Mouse (Mus musculus) retina, adult 2 months (tissue): ENCODE data around the gene Arhgap27.
A peak's percentile ranks its signal among the peaks of the same experiment; 100 is the strongest.

ENCODE experiments used
- DNase-seq: peaks from one replicate; pipeline ENCODE4 v3.0.0-alpha.2; 2012; ENCODE audit warnings: low read depth, low spot score

Arhgap27 gene

DNA sequence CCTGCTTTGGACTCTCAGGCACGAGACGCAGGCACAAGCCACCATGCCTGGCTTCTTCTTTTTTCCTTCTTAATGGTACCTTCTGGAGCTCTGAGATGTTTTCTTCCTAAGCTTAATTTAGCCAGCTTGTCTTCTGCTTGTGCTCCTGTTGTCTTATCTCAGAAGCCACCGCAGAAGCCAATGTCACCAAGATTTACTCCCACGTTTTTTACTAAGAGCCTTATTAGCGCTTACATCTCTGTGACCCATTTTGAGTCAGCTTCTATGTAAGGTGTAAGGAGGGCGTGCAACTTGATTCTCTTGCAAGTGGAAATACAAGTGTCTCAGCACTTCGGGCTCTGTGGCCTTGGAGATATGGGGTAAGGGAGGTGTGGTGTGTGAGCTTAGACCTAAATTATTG is 18.0 kb upstream of the Arhgap27 start:
- no peak for DNase-seq

DNA sequence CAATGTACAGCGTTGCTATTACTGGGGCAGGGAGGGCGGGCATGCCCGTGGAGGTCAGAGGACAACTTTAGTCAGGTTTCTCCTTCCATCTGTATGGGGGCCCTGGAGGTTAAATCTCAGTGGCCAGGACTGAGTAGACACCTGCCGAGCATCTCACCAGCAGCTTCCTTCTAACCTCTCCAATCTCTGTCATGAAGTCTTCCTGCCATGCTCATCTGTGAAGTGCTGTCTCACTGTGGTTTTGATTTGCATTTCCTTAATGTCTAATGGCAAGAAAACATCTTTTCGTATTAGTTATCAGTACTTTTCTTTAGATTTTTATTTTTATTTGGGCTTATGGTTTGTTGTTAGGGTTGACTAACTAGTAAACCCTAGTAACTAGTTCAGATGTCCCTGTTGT is 17.0 kb upstream of the Arhgap27 start:
- no peak for DNase-seq

DNA sequence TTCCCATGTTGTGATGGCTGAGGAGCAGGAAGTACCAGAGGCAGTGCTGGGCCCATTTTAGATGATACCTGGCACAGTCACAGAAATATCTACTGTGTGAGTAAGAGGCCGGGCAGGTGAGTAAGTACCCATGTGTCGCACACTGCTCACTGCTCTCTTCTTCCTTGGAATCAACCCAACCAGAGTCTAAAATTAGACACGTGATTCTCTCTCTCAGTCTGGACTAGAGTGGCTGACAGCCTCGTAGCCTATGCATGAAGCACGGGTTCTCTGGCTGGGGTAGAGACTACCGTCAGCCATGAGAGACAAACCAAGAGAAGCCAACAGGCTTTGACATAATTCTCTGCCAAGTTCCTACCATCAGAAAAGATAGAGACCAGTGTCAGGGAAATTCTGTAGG is 14.8 kb upstream of the Arhgap27 start:
- DNase-seq = no peak

DNA sequence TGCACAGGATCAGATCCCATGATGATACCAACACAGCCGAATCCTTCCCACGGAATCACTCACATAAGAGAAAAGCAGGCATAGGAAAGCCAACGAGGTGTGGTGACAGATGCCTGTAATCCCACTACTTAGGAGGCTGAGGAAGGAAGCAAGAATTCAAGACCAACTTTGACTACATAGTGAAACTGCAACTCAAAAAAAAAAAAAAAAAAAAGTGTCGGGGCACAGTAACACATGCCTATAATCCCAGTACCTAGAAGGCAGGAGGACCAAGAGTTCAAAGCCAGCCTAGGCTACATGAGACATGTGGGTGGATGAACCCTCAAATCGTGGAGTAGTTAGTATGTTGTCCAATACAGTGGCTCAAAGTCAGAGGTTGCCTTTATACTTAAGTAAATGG is 12.3 kb upstream of the Arhgap27 start:
- no peak for DNase-seq

DNA sequence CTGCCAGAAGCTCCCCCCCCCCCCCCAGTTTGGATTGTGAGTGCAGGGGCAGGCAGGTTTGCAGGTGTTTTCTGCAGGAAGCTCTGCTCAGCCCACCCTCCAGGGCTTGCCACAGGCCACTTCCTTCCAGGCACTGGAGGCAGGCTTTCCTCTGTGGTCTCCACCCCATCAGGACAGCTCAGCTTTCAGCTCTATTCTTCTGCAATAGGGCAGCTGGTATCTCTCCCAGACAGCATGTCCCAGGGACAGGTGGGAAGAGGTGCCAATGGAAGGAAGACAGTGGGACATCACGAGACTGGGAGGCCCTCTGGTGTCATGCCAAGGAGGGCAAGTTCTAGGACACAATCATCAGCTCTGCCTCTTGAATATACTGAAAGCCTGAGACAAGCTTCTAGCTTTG is 11.8 kb upstream of the Arhgap27 start:
- no peak for DNase-seq

DNA sequence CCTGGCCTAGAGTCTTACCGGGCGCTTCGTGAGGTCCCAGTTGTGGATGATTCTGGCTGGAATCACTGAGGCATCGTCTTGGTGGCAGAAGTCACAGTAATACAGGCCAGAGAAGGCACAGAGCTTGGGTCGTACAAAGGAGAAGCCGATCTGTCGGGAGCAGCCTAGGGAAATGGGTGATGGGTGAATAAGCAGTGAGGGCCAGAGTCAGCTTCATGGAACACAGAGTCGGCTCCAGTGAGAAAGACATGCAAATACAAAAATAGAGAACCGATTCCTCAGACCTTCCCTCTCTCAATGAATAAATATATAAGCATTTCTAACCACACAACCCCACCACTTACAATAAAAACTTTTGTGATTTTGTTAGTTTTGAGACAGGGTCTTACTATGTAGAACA is 10.4 kb upstream of the Arhgap27 start:
- no peak for DNase-seq

DNA sequence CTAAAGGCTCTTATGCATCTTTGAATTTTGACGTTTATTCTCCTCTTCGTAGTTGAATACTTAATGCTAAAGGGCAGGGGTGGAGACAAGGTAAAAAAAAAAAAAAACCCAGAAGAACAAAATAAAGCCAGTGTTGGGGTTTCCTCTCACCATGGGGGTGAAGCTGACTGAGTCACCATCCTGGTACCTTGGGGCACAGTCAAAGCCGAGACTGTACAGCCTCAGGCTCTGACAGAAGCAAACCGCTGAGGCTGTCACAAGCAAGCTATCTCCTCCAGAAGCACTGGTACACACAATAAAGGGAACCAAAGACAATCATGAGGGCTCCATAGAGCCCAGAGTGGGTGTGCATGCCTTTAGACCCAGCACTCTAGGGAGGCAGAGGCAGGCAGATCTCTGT is 9.1 kb upstream of the Arhgap27 start:
- no peak for DNase-seq

DNA sequence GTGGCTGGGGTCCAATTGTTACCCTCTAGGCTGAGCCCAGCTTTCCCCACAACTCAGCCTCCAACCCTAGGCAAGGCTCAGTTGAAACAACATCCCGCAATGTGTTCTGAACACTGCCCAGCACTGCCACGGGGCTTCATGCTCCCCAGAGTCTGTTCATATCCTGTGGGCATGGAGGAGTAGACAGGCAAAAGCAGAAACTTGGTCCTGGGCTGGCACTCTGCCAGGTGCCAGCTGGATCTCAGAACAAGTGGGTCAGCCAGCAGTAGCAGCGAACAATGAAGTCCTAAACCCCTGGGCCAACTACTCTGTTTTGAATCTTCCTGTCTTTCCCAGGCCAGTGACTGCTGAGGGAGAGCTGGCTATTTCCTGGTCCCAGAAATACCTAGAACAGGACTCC is 8.6 kb upstream of the Arhgap27 start:
- DNase-seq = no peak

DNA sequence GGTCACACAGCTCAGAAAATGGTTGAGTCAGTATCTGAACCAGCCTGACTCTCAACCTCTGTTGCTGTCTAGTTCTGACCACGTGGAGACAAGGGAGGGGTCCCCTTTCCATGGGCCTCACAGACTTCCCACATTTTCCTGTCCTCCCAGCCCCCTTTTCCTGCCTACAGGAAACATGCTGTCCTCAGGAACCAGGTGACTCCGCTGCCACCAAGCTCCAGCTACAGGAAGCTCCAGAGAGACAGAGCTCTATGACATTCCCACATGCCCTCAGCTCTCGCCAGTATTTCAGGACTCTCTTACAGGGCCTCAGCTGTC is 7.7 kb upstream of the Arhgap27 start:
- no peak for DNase-seq

DNA sequence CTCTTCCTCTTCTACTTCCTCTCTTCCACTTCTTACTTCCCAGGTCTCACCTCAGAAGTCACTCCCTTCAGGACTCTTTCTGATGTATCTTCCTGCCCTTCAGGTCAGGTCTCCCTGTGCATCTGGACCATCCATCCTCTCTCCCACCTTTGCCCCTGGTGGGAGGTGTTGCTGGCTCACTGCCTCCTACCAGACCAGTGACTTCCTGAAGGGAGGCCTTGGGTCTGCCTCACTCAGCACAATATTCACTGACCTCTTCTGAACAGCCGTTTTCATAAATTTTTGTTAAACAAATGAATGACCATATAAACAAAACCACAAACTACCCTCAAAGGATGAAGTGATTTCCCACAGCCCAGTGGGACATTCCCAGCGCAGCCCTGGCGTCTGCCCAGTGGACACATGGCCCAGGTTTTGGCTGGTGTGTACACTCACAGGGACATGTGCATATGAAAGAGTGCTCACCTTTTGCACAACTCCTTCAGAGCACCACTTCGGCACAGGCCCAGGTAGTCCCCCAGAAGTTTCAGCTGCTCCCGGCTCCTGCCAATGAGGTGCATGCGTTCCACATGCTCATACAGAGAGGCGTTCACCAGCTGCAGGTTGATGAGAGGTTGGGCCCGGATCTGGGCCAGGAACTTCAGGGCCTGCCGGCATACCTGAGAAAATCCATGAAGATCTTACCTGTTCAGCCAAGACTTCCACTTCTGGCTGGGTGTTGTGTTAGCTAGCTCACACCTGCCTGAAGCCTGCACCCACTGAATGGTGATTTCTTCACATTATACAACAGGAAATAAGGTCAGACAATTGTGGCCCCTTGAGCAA is 7.1 kb upstream of the Arhgap27 start:
- DNase-seq = no peak

DNA sequence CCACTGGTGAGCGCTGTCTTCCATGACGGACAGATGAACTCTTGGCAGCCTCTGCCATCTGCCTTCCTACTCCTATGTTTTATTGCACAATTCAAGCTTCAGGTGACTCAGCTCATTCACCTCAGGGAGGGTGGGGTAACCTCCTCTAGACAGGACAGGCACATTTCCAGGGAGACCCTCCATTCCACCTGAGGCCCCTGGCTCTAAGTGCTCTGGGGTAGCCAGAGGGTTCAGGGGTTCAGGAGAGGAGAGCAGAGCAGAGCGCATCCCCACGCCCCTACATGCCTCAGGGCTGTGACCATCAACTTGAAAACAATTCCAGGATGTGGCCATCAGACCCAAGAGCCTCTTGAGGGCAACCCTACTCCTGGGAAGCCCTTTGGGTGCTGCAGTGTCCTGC is 2.0 kb upstream of the Arhgap27 start:
- no peak for DNase-seq

DNA sequence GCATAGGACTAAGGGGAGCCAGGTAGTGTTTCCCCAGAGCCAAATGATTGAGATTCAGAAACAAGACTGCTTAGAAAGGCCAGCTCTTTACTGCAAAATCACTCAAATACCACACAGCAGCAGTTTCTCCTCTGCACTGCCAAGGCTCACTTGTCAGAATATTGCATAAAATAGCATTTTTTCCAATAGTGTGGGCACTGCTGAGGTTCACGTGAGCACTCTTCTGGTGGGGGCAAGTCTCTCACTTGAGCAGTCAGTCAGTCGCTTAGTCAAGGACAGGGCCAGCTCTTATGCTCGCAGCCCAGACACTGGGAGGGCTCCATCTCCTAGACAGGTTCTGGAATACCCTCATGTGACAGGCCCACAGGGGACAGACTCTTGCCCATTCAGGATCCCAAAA is 1.5 kb upstream of the Arhgap27 start:
- DNase-seq = no peak

DNA sequence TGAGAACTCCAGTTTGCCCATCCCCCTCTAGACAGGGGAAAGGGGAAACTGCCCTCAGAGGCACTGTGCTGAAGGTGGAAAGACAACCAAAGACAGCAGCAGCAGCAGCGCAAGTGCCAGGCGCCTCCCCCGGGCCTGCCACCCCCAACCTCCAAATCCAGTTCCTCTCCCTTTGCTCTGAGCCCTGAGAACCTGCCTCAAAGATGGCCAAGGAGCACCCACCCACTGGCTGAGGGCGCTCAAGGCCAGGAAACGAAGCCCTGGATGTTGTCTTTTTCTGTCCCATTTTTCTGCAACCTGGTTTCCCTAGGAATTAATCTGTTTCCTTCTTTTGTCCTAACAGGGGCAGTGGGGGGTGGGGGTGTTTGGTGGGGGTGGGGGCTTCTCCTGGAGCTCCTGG is 843 bp upstream of the Arhgap27 start:
- no peak for DNase-seq

DNA sequence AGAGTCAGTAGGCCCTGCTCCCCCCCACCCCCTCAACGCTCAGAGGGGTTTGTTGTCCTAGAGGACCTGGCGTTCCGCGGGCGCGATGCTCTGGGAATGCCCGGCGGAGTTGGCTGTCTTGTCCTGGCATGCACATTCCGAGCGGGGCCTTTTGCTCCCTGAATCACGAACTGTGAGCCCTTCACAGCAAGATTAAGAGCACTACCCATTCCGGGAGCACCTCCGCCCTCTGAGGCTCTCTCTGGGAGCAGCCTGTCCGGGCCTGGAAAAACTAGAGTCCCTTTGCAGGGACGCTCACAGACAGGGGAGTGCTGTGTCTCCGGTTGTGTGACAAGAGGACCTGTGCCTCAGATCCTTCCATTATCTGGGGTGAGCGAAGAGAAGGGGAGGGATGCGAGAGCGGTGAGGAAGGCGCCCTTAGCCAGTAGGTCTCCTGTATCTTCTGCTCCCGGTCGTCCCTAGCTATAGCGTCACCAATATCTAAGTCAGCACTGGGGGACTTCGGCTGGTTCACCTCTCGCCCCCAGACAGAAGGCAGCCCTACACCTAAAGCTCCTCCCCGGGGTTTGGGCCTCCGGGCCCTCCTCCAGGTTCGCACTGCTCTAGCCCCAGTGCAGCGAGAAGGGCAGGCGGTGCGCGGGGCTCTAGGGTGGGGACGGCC is 841 bp downstream of the Arhgap27 start:
- no peak for DNase-seq

DNA sequence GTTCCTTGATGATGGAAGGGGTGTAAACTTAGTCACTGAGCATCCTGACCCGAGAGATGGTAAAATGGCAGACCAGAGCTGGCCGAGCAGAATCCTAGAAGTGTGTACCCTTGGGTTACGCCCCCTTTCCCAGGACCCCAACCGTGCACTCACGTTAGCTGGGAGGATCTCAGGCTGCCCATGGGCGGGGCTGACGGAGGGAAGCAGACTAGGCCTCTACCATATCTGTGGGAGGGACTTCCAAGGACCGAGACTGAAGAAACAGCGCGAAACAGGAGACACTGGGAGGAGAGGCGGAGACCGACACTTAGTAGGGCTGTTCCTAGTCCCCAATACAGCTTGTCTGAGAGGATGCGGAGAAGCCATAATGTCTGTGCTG is 1.4 kb downstream of the Arhgap27 start:
- DNase-seq = no peak

DNA sequence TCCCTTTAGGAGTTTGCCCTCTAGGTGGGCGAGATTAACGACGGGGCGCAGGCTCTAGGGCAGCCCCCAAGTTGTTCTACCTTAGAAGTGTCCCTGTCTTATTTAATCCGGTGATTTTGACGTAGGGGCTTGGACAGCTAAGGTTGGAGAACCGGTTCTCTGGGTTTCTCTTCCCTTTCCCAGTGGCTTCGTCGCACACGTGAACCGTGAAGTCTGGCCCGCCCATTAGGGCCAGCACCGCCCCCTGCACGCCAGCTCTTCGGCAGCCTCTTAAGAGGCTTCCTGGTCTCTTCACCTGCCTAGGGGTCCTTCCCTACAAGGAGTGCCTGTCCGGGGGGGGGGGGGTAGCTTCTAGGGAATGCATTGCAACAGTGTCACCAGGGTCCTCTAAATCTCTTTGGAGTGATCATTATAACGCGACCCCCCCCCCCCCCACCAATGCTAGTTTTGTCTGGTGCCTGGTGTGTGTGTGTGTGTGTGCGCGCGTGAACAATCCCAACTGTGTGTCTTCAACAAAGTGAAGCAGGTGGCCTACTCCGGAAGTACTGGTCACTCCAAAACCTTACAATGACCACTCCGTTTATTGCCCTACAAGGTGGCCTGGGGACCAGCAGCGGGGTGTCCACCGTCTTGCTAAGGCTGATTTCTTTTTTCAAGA is 2.0 kb downstream of the Arhgap27 start:
- no peak for DNase-seq

DNA sequence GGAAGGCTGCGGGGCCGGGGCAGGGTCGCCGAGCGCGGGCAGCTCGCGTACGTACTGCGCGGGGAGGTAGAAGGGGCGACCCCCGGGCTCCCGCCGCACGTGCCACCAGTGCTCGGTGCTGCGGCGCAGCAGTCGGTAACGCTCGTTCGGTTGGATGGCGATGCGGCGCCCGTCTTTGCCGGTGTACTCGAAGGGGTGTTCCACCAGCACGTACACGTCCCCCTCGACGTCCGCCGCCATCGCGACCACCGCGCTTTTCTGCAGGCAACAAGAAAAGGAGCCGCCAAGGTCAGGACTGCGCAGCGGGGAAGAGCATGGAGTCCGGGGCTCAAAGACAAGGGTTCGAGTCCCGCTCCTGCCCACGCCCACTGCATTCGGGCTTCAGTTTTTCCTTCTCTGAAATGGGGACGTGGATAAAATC is 2.8 kb downstream of the Arhgap27 start:
- no peak for DNase-seq

DNA sequence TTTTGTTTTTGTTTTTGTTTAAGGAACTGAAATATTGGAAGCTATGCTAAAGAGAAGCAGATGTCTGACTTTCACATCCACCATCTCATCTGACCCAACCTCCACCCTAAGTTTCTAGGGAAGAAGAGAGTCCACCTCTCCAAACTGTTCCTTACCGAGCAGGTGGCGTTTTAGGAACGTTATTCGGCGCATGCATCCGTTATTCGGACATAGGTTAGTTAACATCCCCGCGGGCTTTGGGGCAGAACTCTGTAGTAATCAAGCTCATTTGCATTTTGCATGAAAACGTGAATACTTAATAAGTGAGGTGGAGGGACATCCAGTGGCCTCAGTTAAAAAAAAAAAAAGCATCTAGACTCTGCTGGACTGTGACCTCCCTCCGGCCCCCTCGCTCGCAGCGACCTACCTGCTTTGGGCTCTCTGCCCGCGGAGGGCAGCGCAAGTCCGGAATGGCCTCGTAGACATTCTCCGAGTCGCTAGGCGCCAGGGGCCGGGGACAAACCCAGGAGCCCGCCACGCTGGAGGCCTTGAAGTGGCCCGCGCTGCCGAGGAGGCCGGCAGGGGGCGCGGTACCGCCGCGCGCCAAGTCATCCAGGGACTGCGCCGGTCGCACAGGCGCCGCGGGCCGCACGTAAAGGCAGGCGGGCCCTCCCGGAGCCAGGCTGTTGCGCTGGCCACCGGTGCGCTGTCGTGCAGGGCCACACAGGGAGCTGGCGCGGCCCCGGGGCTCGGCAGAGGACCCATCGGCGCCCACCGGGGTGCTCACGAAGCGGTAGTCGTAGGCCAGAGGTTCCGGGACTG is 3.5 kb downstream of the Arhgap27 start:
- peak; percentile 55 for DNase-seq

DNA sequence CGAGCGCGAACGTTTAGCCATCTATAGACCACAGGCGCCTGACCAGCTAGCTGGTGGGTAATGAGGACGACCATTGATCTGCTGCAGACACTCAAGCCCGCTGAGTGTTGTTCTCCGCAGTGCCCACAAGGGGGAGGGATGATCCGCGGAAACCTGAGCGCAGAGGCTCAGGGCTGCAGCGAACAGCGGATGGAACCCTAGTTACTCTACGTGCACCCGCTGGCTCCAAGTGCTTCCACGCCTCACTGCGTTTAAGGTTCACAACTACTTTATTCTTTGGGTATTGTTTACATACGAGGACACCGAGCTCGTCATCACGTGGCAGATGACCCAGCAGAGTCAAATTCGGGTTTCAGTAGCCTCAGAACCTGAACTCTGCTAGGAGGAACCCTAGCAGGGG is 4.4 kb downstream of the Arhgap27 start:
- DNase-seq = peak; percentile 51

DNA sequence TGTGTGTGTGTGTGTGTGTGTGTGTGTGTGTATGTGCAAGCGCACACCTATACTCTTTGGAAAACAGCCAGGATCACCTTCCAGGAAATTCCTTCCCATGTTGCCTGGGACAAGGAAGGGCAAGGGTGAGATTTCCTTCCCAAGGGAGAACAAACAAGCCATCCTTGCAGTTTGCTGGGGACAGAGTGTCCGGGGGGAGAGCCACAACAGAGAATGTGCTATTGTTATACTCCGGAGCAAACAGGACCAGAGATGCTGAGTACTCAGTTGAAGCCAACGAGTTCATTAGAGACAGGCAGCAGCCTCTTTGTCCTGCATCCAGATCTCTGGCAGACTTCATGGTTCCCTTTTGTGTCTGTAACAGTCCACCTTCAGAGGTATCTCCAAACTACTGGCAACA is 5.2 kb downstream of the Arhgap27 start:
- DNase-seq = no peak

DNA sequence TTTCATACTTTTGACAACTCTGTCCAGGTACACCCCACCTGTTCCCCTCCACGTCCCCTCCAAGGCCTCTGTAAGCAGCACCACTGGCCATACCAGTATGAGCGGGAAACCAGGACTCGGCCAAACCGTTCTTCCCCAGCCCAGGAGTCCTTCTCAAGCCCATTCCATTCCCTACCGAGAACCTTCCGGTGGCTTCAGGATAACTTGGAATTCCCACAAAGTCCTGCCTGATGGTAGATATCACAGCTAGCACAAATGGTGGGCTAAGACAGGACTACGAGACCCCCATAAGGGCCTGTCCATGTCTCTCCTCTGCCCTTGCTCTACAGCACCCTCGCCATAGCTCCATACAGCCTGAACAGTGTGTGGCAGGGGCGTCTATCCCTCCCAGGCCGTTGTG is 5.8 kb downstream of the Arhgap27 start:
- no peak for DNase-seq

DNA sequence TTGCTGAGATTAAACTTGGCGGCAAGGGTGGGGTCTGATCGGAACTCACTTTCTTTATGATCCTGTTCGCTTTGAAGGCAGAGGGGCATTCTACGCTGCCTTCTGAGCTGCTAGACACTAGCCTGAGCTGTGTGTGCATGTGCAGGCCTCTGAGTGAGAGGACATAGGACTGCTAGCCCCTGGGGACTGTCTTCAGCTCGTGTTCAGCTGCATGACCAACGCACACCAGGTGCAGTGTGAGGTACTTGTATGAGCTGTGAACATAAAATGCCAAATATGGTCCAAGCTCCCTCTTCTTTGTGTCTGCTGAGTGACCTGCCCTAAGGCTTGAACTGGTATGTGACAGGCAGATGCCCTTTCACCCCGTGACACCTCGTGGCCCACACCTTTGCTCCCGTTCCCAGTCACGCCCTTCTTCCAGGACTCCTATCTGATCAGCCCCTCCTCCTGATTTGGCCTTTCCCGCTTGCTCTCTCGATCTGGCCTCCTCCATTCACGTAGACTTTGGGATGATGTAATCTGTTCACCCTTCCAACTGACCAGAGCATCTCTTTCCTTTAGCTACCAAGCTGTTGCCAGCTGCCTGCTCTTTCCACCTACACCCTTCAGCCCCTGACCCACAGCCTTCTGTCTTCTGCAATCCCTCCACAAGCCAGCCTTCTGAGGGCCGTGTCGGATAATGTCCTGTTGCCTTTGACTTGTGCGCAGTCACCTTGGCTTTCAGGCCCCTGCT is 6.4 kb downstream of the Arhgap27 start:
- no peak for DNase-seq
